ENCODE assay signal across 20 mouse cellular contexts in the genomic region with DNA sequence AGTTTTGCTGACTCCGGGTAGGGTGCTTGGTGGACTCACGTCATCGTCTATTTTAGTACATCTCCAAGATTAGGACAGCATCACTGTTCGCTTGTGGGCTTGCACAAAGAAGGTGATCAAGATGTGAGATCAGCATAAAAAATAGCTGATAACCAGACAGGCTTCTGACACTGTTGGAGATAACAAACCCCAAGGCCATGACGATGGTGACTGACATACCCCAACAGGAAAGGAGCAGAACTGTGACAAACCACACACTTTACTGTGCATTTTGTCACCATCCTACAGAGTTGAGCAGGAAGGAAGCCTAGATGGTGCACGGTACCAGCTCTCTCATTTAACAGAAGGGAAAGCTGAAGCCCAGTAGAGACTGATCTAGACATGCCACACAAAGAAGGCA. TPM values are rescaled to one million over a fixed set of nuclear protein-coding genes. Genes with fewer than 3 reads are reported as not detected.
DNase-seq lines count a peak whose midpoint lies in the region; ATAC-seq lines count a peak whose summit lies in the region.
"Had no signal": no experiment of that assay in that cellular context is flagged by ENCODE, and none has a peak within 500 bp of the region (broad histone marks: within the 10 kb centered on the region; RNA-seq: fewer than 3 reads in every experiment).

No protein-coding gene starts in this region.

- DNase-seq in T-cell, adult 2 months (ENCODE audit: low spot score), result peak; percentile 2
- DNase-seq in heart, postnatal 36 days, result no peak
- DNase-seq in gastrocnemius, postnatal 25 days, result no peak
- no peak for DNase-seq in frontal cortex, postnatal 10 days (ENCODE audit: low spot score in 2 of 2)
- DNase-seq: adrenal gland, postnatal 10 days; B cell, adult 2 months; cerebellum, adult 18-20 months; cerebellum, adult 9-11 months; cerebellum, postnatal 36 days; heart, adult 2 months; heart, postnatal 14 days had no signal

- ATAC-seq in common myeloid progenitor, adult 5-6 weeks (replicated peaks; ENCODE audit: low read depth, poor library complexity, severe bottlenecking), result peak; percentile 71
- peak; percentile 46; the same call in 1 of the 2 replicates for ATAC-seq in megakaryocyte progenitor cell, adult 5-6 weeks (replicated peaks; ENCODE audit: poor library complexity)
- ATAC-seq in cerebellum, adult (ENCODE audit: insufficient number of reproducible peaks, low FRiP score, low TSS enrichment), result no peak
- ATAC-seq: forebrain, embryonic 14.5 days; intestine, embryonic 16.5 days; Patski had no signal

- intact Hi-C loops in heart, postnatal 36 days (cut with DNase I), result no loop called here

RNA-seq across cellular contexts. Expression of gene Calca, which starts 19.4 kb away (rescaled TPM):
- total RNA-seq in common myeloid progenitor, adult 5-6 weeks (2017), result not detected in 2 replicates
- not detected in 2 replicates for total RNA-seq in megakaryocyte progenitor cell, adult 5-6 weeks (2015)
- not detected in 2 replicates for total RNA-seq in megakaryocyte progenitor cell, adult 5-6 weeks (2017)
- not detected for total RNA-seq in heart, postnatal 36 days (2021)
- total RNA-seq in gastrocnemius, postnatal 25 days (2021), result not detected
- total RNA-seq: CH12.LX; gastrocnemius, adult 8-10 months; gastrocnemius, postnatal 4 days; heart, adult 2 months; heart, postnatal 14 days had no signal

RNA-seq across cellular contexts. Expression of gene Cyp2r1, which starts 54.0 kb away (rescaled TPM):
- 1.3 and 3.7 TPM in 2 replicates for total RNA-seq in common myeloid progenitor, adult 5-6 weeks (2017)
- 3.1 and 4.0 TPM in 2 replicates for total RNA-seq in megakaryocyte progenitor cell, adult 5-6 weeks (2015)
- total RNA-seq in megakaryocyte progenitor cell, adult 5-6 weeks (2017), result 0.58 and 0.71 TPM in 2 replicates
- total RNA-seq in heart, postnatal 36 days (2021), result under 1 TPM; 0.42 to 0.51 TPM
- total RNA-seq in gastrocnemius, postnatal 25 days (2021), result under 1 TPM; 0.16 to 0.33 TPM
- total RNA-seq: CH12.LX; gastrocnemius, adult 8-10 months had no signal
